In genomic region chr3:78792440-78793057, GRCm38 (mm10) we compare ENCODE assay signal across 12 mouse cellular contexts.
DNase-seq lines count a peak whose midpoint lies in the region; ATAC-seq lines count a peak whose summit lies in the region.
"Had no signal": no experiment of that assay in that cellular context is flagged by ENCODE, and none has a peak within 500 bp of the region (broad histone marks: within the 10 kb centered on the region; RNA-seq: fewer than 3 reads in every experiment).

No protein-coding gene starts in this region.

- no peaks in the 10 kb centered on the region for H3K27me3 ChIP-seq in embryonic facial prominence, embryonic 14.5 days (replicated peaks; ENCODE audit: control insufficient read depth, insufficient read depth, low read length)
- H3K27me3 ChIP-seq in embryonic facial prominence, embryonic 10.5 days (replicated peaks; ENCODE audit: low read depth, poor library complexity, severe bottlenecking) = no peaks in the 10 kb centered on the region
- H3K27me3 ChIP-seq in forebrain, embryonic 13.5 days = no peaks in the 10 kb centered on the region
- H3K27me3 ChIP-seq in midbrain, embryonic 13.5 days = no peaks in the 10 kb centered on the region

- ATAC-seq in embryonic facial prominence, embryonic 14.5 days (ENCODE audit: low read depth) = peak; percentile 78
- ATAC-seq in forebrain, embryonic 13.5 days = peak; percentile 94
- peak; percentile 71 for ATAC-seq in midbrain, embryonic 13.5 days

- H3K27ac ChIP-seq in embryonic facial prominence, embryonic 14.5 days (replicated peaks; ENCODE audit: low read depth, low read length) = no peak overlapping the region
- no peak overlapping the region for H3K27ac ChIP-seq in embryonic facial prominence, embryonic 10.5 days (replicated peaks)
- H3K27ac ChIP-seq in forebrain, embryonic 13.5 days = no peak overlapping the region
- no peak overlapping the region for H3K27ac ChIP-seq in midbrain, embryonic 13.5 days

- peak; percentile 32 for DNase-seq in embryonic facial prominence, embryonic 14.5 days (ENCODE audit: low spot score)
- no peak for DNase-seq in embryonic facial prominence, embryonic 10.5 days (ENCODE audit: low spot score)
- DNase-seq in Muller cell, postnatal 12 days (ENCODE audit: inconsistent ontology term) = peak; percentile 94
- DNase-seq in layer of hippocampus, postnatal 25 days (ENCODE audit: extremely low spot score in 1 of 2, low spot score in 1 of 2) = no peak
- DNase-seq in lung, postnatal 14 days = no peak
- DNase-seq in right cerebral cortex, postnatal 25 days = no peak
- DNase-seq: B cell, adult 2 months; heart, postnatal 10 days; kidney, adult 2 months had no signal

- no peak overlapping the region for H3K4me3 ChIP-seq in embryonic facial prominence, embryonic 14.5 days (ENCODE audit: low read depth, low read length)
- no peak overlapping the region for H3K4me3 ChIP-seq in embryonic facial prominence, embryonic 10.5 days
- no peak overlapping the region for H3K4me3 ChIP-seq in forebrain, embryonic 13.5 days
- H3K4me3 ChIP-seq in midbrain, embryonic 13.5 days (replicated peaks) = no peak overlapping the region

- WGBS in embryonic facial prominence, embryonic 14.5 days = 97% methylated on average over 7 of the region's 7 CpGs
- 95% methylated on average over 7 of the region's 7 CpGs for WGBS in embryonic facial prominence, embryonic 10.5 days
- 37% methylated on average over 7 of the region's 7 CpGs for WGBS in forebrain, embryonic 13.5 days
- WGBS in midbrain, embryonic 13.5 days = 82% methylated on average over 7 of the region's 7 CpGs

- H3K9ac ChIP-seq in embryonic facial prominence, embryonic 14.5 days (ENCODE audit: low read depth, low read length) = no peak overlapping the region
- H3K9ac ChIP-seq in forebrain, embryonic 13.5 days = no peak overlapping the region
- no peak overlapping the region for H3K9ac ChIP-seq in midbrain, embryonic 13.5 days (replicated peaks)

- no peaks in the 10 kb centered on the region for H3K36me3 ChIP-seq in embryonic facial prominence, embryonic 14.5 days (ENCODE audit: control insufficient read depth, insufficient read depth, low read length)
- H3K36me3 ChIP-seq in embryonic facial prominence, embryonic 10.5 days (replicated peaks) = no peaks in the 10 kb centered on the region
- no peaks in the 10 kb centered on the region for H3K36me3 ChIP-seq in forebrain, embryonic 13.5 days (ENCODE audit: poor library complexity, severe bottlenecking)
- H3K36me3 ChIP-seq in midbrain, embryonic 13.5 days = no peaks in the 10 kb centered on the region

- no peaks in the 10 kb centered on the region for H3K9me3 ChIP-seq in embryonic facial prominence, embryonic 14.5 days (ENCODE audit: control insufficient read depth, low read length)
- no peaks in the 10 kb centered on the region for H3K9me3 ChIP-seq in embryonic facial prominence, embryonic 10.5 days
- H3K9me3 ChIP-seq in forebrain, embryonic 13.5 days (replicated peaks) = no peaks in the 10 kb centered on the region
- H3K9me3 ChIP-seq in midbrain, embryonic 13.5 days = no peaks in the 10 kb centered on the region

- no peaks in the 10 kb centered on the region for H3K4me1 ChIP-seq in embryonic facial prominence, embryonic 14.5 days (ENCODE audit: control insufficient read depth, insufficient read depth, low read length)
- H3K4me1 ChIP-seq in embryonic facial prominence, embryonic 10.5 days = no peaks in the 10 kb centered on the region
- H3K4me1 ChIP-seq in forebrain, embryonic 13.5 days = peaks cover 9% of the 10 kb centered on the region; the same call in 1 of the 2 replicates
- peaks cover 4% of the 10 kb centered on the region; the same call in 1 of the 2 replicates for H3K4me1 ChIP-seq in midbrain, embryonic 13.5 days (replicated peaks)

- H3K4me2 ChIP-seq in embryonic facial prominence, embryonic 14.5 days (ENCODE audit: low read depth, low read length) = no peak overlapping the region
- H3K4me2 ChIP-seq in forebrain, embryonic 13.5 days = no peak overlapping the region
- H3K4me2 ChIP-seq in midbrain, embryonic 13.5 days (replicated peaks) = no peak overlapping the region
- H3K4me2 ChIP-seq: liver, embryonic 11.5 days had no signal

Comparison
In these comparisons a context has a peak if more than half of its experiments do, and no peak if none do; other contexts are left out.
1. DNase-seq: peak in embryonic facial prominence, embryonic 14.5 days (single experiment) and Muller cell, postnatal 12 days (single experiment); none in embryonic facial prominence, embryonic 10.5 days (single experiment), layer of hippocampus, postnatal 25 days (0 of 2), lung, postnatal 14 days (single experiment) and right cerebral cortex, postnatal 25 days (single experiment).
2. Peak in every context shown above with its lines, with median percentiles within 50 percentile points of each other: ATAC-seq.